Mouse (Mus musculus) CD4-positive helper T cell, adult 2 months (primary cell): ENCODE data around the gene Pex26.

ENCODE experiments used
- DNase-seq: peaks from one replicate; pipeline ENCODE4 v3.0.0-alpha.2; 2012; ENCODE audit warnings: low read depth, missing footprints, low spot score

Gene Pex26

GRCm38 (mm10) chr6:121238209-121238608 lies 54.7 kb downstream of the Pex26 start:
- peak; percentile 46 for DNase-seq

GRCm38 (mm10) chr6:121241780-121242179 lies 58.3 kb downstream of the Pex26 start:
- peak; percentile 50 for DNase-seq

GRCm38 (mm10) chr6:121243161-121243560 lies 59.7 kb downstream of the Pex26 start:
- DNase-seq: peak; percentile 38

GRCm38 (mm10) chr6:121245127-121246036 lies 61.9 kb downstream of the Pex26 start, which contains the start of gene Usp18:
Gene Usp18, plus strand, starts transcription at chr6:121245906.
- peak; percentile 91 for DNase-seq

- DNase-seq: no peak
These were observed 62.5 kb downstream of the Pex26 start for GRCm38 (mm10) chr6:121246037-121246361.
